Mouse (Mus musculus) MEL (cell line): Measurements from ENCODE around the gene 9530077C05Rik. TPM values are rescaled to one million over a fixed set of nuclear protein-coding genes. Genes with fewer than 3 reads are reported as not detected.

Experiments used
- DNase-seq: peaks from one replicate; pipeline ENCODE4 v3.0.0; 2011; ENCODE audit warnings: low read depth, low spot score
- H3K27ac ChIP-seq: 2 replicates; pipeline ENCODE4 v1.5.1; 2012; ENCODE audit warnings: low read depth, mild to moderate bottlenecking, control low read depth, low read length, moderate library complexity; ENCODE audit not compliant: control insufficient read depth
- H3K27me3 ChIP-seq, 2 experiments: fragments of 150-350 bp in 1 of 2; sonication (generic) in 1 of 2; 2 replicates each; pipeline ENCODE4 v1.6.1; 2012; ENCODE audit warnings: low read length in 2 of 2, mild to moderate bottlenecking in 2 of 2, improper control_type of control experiment in 1 of 2, moderate library complexity in 1 of 2; ENCODE audit not compliant: insufficient read depth in 2 of 2, control insufficient read depth in 1 of 2
- H3K36me3 ChIP-seq, 2 experiments: 2 replicates each; pipeline ENCODE4 v1.6.1; 2012 to 2014; ENCODE audit warnings: low read length in 2 of 2, improper control_type of control experiment in 1 of 2, inconsistent platforms in 1 of 2, mild to moderate bottlenecking in 1 of 2; ENCODE audit not compliant: insufficient read depth in 2 of 2, control insufficient read depth in 1 of 2
- H3K4me1 ChIP-seq, 2 experiments: fragments of 150-350 bp in 1 of 2; sonication (generic) in 1 of 2; 2 replicates each; pipeline ENCODE4 v1.6.1; 2012; ENCODE audit warnings: low read length in 2 of 2, improper control_type of control experiment in 1 of 2, mild to moderate bottlenecking in 1 of 2; ENCODE audit not compliant: insufficient read depth in 2 of 2, control insufficient read depth in 1 of 2
- H3K4me3 ChIP-seq, 2 experiments: fragments of 150-350 bp in 1 of 2; sonication (generic) in 1 of 2; 2 replicates each; pipeline ENCODE4 v1.5.1; 2012; ENCODE audit warnings: low read depth in 2 of 2, low read length in 2 of 2, mild to moderate bottlenecking in 2 of 2, moderate library complexity in 2 of 2, control low read depth in 1 of 2, improper control_type of control experiment in 1 of 2; ENCODE audit not compliant: control insufficient read depth in 1 of 2, insufficient read depth in 1 of 2
- H3K79me2 ChIP-seq: 2 replicates; pipeline ENCODE4 v1.6.1; 2012; ENCODE audit warnings: mild to moderate bottlenecking, low read length, moderate library complexity; ENCODE audit not compliant: control insufficient read depth, poor library complexity, insufficient read depth
- H3K9ac ChIP-seq: 2 replicates; pipeline ENCODE4 v1.6.1; 2012; ENCODE audit warnings: low read depth, mild to moderate bottlenecking, control low read depth, low read length, moderate library complexity; ENCODE audit not compliant: control insufficient read depth, poor library complexity, severe bottlenecking
- H3K9me3 ChIP-seq: fragments of 150-350 bp; sonication (generic); replicated peaks from 2 replicates; pipeline ENCODE4 v1.6.1; 2012; ENCODE audit warnings: mild to moderate bottlenecking, low read length, improper control_type of control experiment, moderate library complexity; ENCODE audit not compliant: insufficient read depth
- BHLHE40 ChIP-seq: IDR thresholded peaks from 2 replicates; pipeline ENCODE4 v1.6.1; 2012; ENCODE audit warnings: low read depth, mild to moderate bottlenecking, inconsistent platforms, low read length, improper control_type of control experiment, borderline replicate concordance
- CHD1 ChIP-seq: IDR thresholded peaks from 2 replicates; pipeline ENCODE4 v1.6.1; 2012; ENCODE audit warnings: low read depth, mild to moderate bottlenecking, inconsistent platforms, low read length, improper control_type of control experiment
- CTCF ChIP-seq, 3 experiments: IDR thresholded peaks in 2 of 3; conservative IDR thresholded peaks in 1 of 3; 2 replicates each; pipeline ENCODE4 v1.5.1; 2011 to 2012; ENCODE audit warnings: low read length in 3 of 3, low read depth in 2 of 3, mild to moderate bottlenecking in 2 of 3, improper control_type of control experiment in 1 of 3, inconsistent platforms in 1 of 3, mixed read lengths in 1 of 3, moderate library complexity in 1 of 3; ENCODE audit not compliant: control insufficient read depth in 1 of 3, insufficient read depth in 1 of 3, poor library complexity in 1 of 3, severe bottlenecking in 1 of 3
- EP300 ChIP-seq, 2 experiments: IDR thresholded peaks; 2 replicates each; pipeline ENCODE4 v1.6.1; 2011; ENCODE audit warnings: improper control_type of control experiment in 2 of 2, low read length in 2 of 2, low read depth in 1 of 2, mild to moderate bottlenecking in 1 of 2
- ETS1 ChIP-seq: IDR thresholded peaks from 2 replicates; pipeline ENCODE4 v1.6.1; 2012; ENCODE audit warnings: low read depth, mild to moderate bottlenecking, inconsistent platforms, low read length, improper control_type of control experiment, moderate library complexity
- GABPA ChIP-seq: IDR thresholded peaks from 2 replicates; pipeline ENCODE4 v1.6.1; 2012; ENCODE audit warnings: low read depth, mild to moderate bottlenecking, inconsistent platforms, low read length, improper control_type of control experiment, moderate library complexity
- JUND ChIP-seq: IDR thresholded peaks from 2 replicates; pipeline ENCODE4 v1.6.1; 2011; ENCODE audit warnings: low read depth, mild to moderate bottlenecking, improper control_type of control experiment, low read length
- KAT2A ChIP-seq: conservative IDR thresholded peaks from 2 replicates; pipeline ENCODE4 v1.6.1; 2012; ENCODE audit warnings: low read depth, low read length, improper control_type of control experiment, inconsistent platforms
- MAX ChIP-seq: IDR thresholded peaks from 2 replicates; pipeline ENCODE4 v1.6.1; 2011; ENCODE audit warnings: low read length, improper control_type of control experiment
- MYB ChIP-seq: IDR thresholded peaks from 2 replicates; pipeline ENCODE4 v1.6.1; 2011; ENCODE audit warnings: mild to moderate bottlenecking, low read depth, low read length, improper control_type of control experiment
- MYC ChIP-seq: IDR thresholded peaks from 2 replicates; pipeline ENCODE4 v1.6.1; 2011; ENCODE audit warnings: low read depth, mild to moderate bottlenecking, low read length, improper control_type of control experiment, moderate library complexity
- NRF1 ChIP-seq: IDR thresholded peaks from 2 replicates; pipeline ENCODE4 v1.6.1; 2014; ENCODE audit warnings: low read depth, mild to moderate bottlenecking, inconsistent platforms, low read length, improper control_type of control experiment, moderate library complexity; ENCODE audit not compliant: poor library complexity, insufficient read depth, severe bottlenecking
- POLR2A ChIP-seq, 2 experiments: IDR thresholded peaks; 2 replicates each; pipeline ENCODE4 v1.6.1; 2011 to 2012; ENCODE audit warnings: low read length in 2 of 2, mild to moderate bottlenecking in 2 of 2, control low read depth in 1 of 2, improper control_type of control experiment in 1 of 2, low read depth in 1 of 2, moderate library complexity in 1 of 2; ENCODE audit not compliant: control insufficient read depth in 1 of 2, insufficient read depth in 1 of 2, poor library complexity in 1 of 2
- POLR2AphosphoS2 ChIP-seq: IDR thresholded peaks from 2 replicates; pipeline ENCODE4 v1.6.1; 2011; ENCODE audit warnings: low read length, improper control_type of control experiment
- POLR2AphosphoS5 ChIP-seq: IDR thresholded peaks from 2 replicates; pipeline ENCODE4 v1.6.1; 2012; ENCODE audit warnings: low read depth, borderline replicate concordance, mild to moderate bottlenecking, inconsistent platforms, low read length, moderate library complexity, mixed read lengths
- RAD21 ChIP-seq: IDR thresholded peaks from 2 replicates; pipeline ENCODE4 v1.6.1; 2011; ENCODE audit warnings: mild to moderate bottlenecking, low read depth, low read length, improper control_type of control experiment
- RCOR1 ChIP-seq: IDR thresholded peaks from 2 replicates; pipeline ENCODE4 v1.6.1; 2012; ENCODE audit warnings: low read depth, mild to moderate bottlenecking, inconsistent platforms, low read length, improper control_type of control experiment
- SIN3A ChIP-seq: IDR thresholded peaks from 2 replicates; pipeline ENCODE4 v1.6.1; 2012; ENCODE audit warnings: low read length, improper control_type of control experiment, inconsistent platforms
- SMC3 ChIP-seq: IDR thresholded peaks from 2 replicates; pipeline ENCODE4 v1.6.1; 2011; ENCODE audit warnings: low read depth, low read length, improper control_type of control experiment
- TBP ChIP-seq: IDR thresholded peaks from 2 replicates; pipeline ENCODE4 v1.8.0; 2011; ENCODE audit warnings: low read depth, low read length, improper control_type of control experiment
- TCF12 ChIP-seq: IDR thresholded peaks from 2 replicates; pipeline ENCODE4 v1.6.1; 2014; ENCODE audit warnings: low read depth, mild to moderate bottlenecking, inconsistent platforms, low read length, improper control_type of control experiment, moderate library complexity
- USF2 ChIP-seq, 2 experiments: IDR thresholded peaks; 2 replicates each; pipeline ENCODE4 v1.6.1; 2011 to 2012; ENCODE audit warnings: improper control_type of control experiment in 2 of 2, low read length in 2 of 2, borderline replicate concordance in 1 of 2, inconsistent platforms in 1 of 2, low read depth in 1 of 2, mild to moderate bottlenecking in 1 of 2; ENCODE audit not compliant: insufficient read depth in 1 of 2
- ZC3H11A ChIP-seq: IDR thresholded peaks from 2 replicates; pipeline ENCODE4 v1.6.1; 2012; ENCODE audit warnings: low read depth, mild to moderate bottlenecking, inconsistent platforms, low read length, improper control_type of control experiment
- ZMIZ1 ChIP-seq: IDR thresholded peaks from 2 replicates; pipeline ENCODE4 v1.6.1; 2012; ENCODE audit warnings: low read depth, mild to moderate bottlenecking, inconsistent platforms, low read length, improper control_type of control experiment, moderate library complexity
- ZNF384 ChIP-seq: IDR thresholded peaks from 2 replicates; pipeline ENCODE4 v1.6.1; 2012; ENCODE audit warnings: low read depth, mild to moderate bottlenecking, inconsistent platforms, low read length, improper control_type of control experiment
- polyA plus RNA-seq, 2 experiments: library from polyadenylated mRNA; stranded (reverse) in 1 of 2; unstranded in 1 of 2; fragments of >175 nt in 1 of 2; fragments of >200 nt in 1 of 2; gene quantifications; 2 replicates each; pipeline versions ENCODE4 v1.2.1 to v1.2.4; 2012; ENCODE audit warnings: low replicate concordance in 2 of 2, low read depth in 1 of 2; ENCODE audit not compliant: insufficient read length in 2 of 2, insufficient read depth in 1 of 2, missing spikeins in 1 of 2
- total RNA-seq: library from RNA; depleted of rRNA; stranded (reverse); fragments of 300-350 nt; gene quantifications from 2 replicates; pipeline ENCODE4 v1.2.3, GENCODE M21; 2012

Gene 9530077C05Rik
- total and polyA plus RNA-seq, 3 experiments: 4.1 to 6.9 TPM; not detected in 1

- TF ChIP-seq MAX: peak; percentile 89
- peak; percentile 93 for TF ChIP-seq KAT2A
- 0 out of 2 replicates have a peak, but pooled peaks have one; percentile 72 for TF ChIP-seq POLR2AphosphoS5
- peak; percentile 99 for TF ChIP-seq CTCF (IDR thresholded peaks at IDR 0.05 in 2 of 3, conservative IDR thresholded peaks at IDR 0.05 in 1 of 3; ENCODE audit: control insufficient read depth in 1 of 3, insufficient read depth in 1 of 3, low read depth in 2 of 3, low read length in 3 of 3, poor library complexity in 1 of 3, severe bottlenecking in 1 of 3)
- peak; percentile 76 for TF ChIP-seq BHLHE40
- TF ChIP-seq, all 39 proteins: peak for 24
Observed at GRCm38 (mm10) chr9:22411002-22411857, at the start of gene 9530077C05Rik (continued).

- no peak overlapping the region for H3K9ac ChIP-seq
- no peaks in the 10 kb centered on the region for H3K9me3 ChIP-seq
- H3K4me3 ChIP-seq: no peak overlapping the region
- TF ChIP-seq EP300 (IDR thresholded peaks at IDR 0.05; ENCODE audit: low read depth in 1 of 2, low read length in 2 of 2): peak in 1 of 2 experiments; percentile 12; a peak in 1 of 4 replicates
- TF ChIP-seq USF2 (IDR thresholded peaks at IDR 0.05; ENCODE audit: borderline replicate concordance in 1 of 2, insufficient read depth in 1 of 2, low read depth in 1 of 2, low read length in 2 of 2): no peak
- TF ChIP-seq JUND: no peak
- TF ChIP-seq MYB: no peak
- 0 out of 2 replicates have a peak, but pooled peaks have one; percentile 42 for TF ChIP-seq POLR2AphosphoS2
- peak; percentile 52 for TF ChIP-seq RCOR1
- peak; percentile 58; the same call in 1 of the 2 replicates for TF ChIP-seq TCF12
- peak; percentile 93 for TF ChIP-seq ZNF384
- 0 out of 2 replicates have a peak, but pooled peaks have one; percentile 8 for TF ChIP-seq TBP
- TF ChIP-seq MAX: no peak
- TF ChIP-seq ZMIZ1: no peak
- peaks cover 7% of the 10 kb centered on the region; the same call in 1 of the 2 replicates for H3K79me2 ChIP-seq
- no peaks in the 10 kb centered on the region for H3K27me3 ChIP-seq
- peaks cover 14 to 17% of the 10 kb centered on the region in 2 experiments; a peak in 3 of 4 replicates for H3K4me1 ChIP-seq
- H3K27ac ChIP-seq: peak overlapping the region; percentile 3
- DNase-seq: no peak
- peaks cover 31 to 97% of the 10 kb centered on the region in 2 experiments for H3K36me3 ChIP-seq
Observed at GRCm38 (mm10) chr9:22366221-22366620, 45.1 kb upstream of the 9530077C05Rik start.

DNA sequence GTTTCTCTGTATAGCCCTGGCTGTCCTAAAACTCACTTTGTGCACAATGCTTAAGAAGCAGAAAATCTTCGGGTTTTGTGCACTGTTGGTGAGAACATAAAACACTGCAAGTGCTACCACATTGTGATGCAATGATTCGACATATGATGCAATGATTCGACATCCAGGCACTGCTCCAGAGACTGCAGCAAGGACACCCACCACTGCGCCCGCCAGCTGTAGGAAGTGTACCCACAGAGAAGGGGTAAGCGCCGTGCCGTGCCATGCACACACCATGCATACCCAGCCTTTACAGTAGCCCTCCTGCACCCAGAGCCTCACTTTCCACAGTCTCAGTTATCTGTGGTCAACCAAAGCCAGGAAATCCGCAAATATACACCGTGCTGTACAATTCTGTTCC is 44.7 kb upstream of the 9530077C05Rik start:
- H3K9me3 ChIP-seq: no peaks in the 10 kb centered on the region
- H3K4me1 ChIP-seq: peaks cover 14 to 17% of the 10 kb centered on the region in 2 experiments; a peak in 3 of 4 replicates
- H3K27me3 ChIP-seq: no peaks in the 10 kb centered on the region
- peak; percentile 80 for DNase-seq
- no peak overlapping the region; the same call in 1 of the 2 replicates for H3K9ac ChIP-seq
- peak overlapping the region; percentile 3 for H3K27ac ChIP-seq
- TF ChIP-seq EP300 (IDR thresholded peaks at IDR 0.05; ENCODE audit: low read depth in 1 of 2, low read length in 2 of 2) (peak in 1 of 2 experiments; percentile 47; a peak in 1 of 4 replicates), NRF1 (peak; percentile 9; the same call in 1 of the 2 replicates), ETS1 (peak; percentile 47; the same call in 1 of the 2 replicates), CHD1 (peak; percentile 85; the same call in 1 of the 2 replicates), SMC3 (0 out of 2 replicates have a peak, but pooled peaks have one; percentile 2), POLR2AphosphoS2 (peak; percentile 21; the same call in 1 of the 2 replicates), GABPA (no peak), MYC (0 out of 2 replicates have a peak, but pooled peaks have one; percentile 26), BHLHE40 (0 out of 2 replicates have a peak, but pooled peaks have one; percentile 12), POLR2A (IDR thresholded peaks at IDR 0.05; ENCODE audit: control insufficient read depth in 1 of 2, insufficient read depth in 1 of 2, low read depth in 1 of 2, low read length in 2 of 2, poor library complexity in 1 of 2) (peak in 1 of 2 experiments; percentile 47; a peak in 1 of 4 replicates), ZNF384 (no peak; the same call in 1 of the 2 replicates), SIN3A (peak; percentile 31; the same call in 1 of the 2 replicates), RAD21 (no peak), ZC3H11A (no peak)
- H3K36me3 ChIP-seq: peaks cover 31 to 97% of the 10 kb centered on the region in 2 experiments
- H3K79me2 ChIP-seq: peaks cover 8% of the 10 kb centered on the region; the same call in 1 of the 2 replicates
- no peak overlapping the region for H3K4me3 ChIP-seq
